ENCODE assay signal across 8 mouse cellular contexts in the genomic region with DNA sequence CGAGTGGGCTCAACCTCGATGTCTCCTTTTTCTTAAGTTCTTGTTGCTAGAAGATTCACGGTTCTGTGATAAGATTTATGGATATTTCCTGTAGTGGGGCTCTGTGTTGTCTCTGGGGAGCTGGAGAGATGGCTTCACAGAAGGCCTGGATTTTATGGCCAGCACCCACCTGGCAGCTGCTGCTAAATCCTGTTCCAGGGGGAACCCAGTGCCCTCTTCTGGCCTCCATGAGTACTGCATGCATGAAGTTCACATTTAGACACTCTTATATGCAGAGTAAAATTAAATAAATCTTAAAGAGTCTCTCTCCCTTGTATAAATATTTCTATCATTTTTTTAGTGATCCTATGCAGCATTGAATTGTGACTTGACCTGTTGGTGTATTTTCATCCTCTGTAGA.
DNase-seq lines count a peak whose midpoint lies in the region; ATAC-seq lines count a peak whose summit lies in the region.

No protein-coding gene starts in this region.

- H3K4me2 ChIP-seq in hindbrain, embryonic 11.5 days (replicated peaks; ENCODE audit: low read depth, low read length): no peak overlapping the region
- no peak overlapping the region for H3K4me2 ChIP-seq in hindbrain, embryonic 12.5 days (replicated peaks)
- H3K4me2 ChIP-seq in forebrain, embryonic 13.5 days: no peak overlapping the region

- no peaks in the 10 kb centered on the region for H3K36me3 ChIP-seq in hindbrain, embryonic 11.5 days (ENCODE audit: control insufficient read depth, insufficient read depth, low read length)
- peaks cover 41% of the 10 kb centered on the region for H3K36me3 ChIP-seq in hindbrain, embryonic 12.5 days
- H3K36me3 ChIP-seq in forebrain, embryonic 13.5 days (ENCODE audit: poor library complexity, severe bottlenecking): peaks cover 48% of the 10 kb centered on the region

- H3K27me3 ChIP-seq in hindbrain, embryonic 11.5 days (ENCODE audit: control insufficient read depth, insufficient read depth, low read length): no peaks in the 10 kb centered on the region
- H3K27me3 ChIP-seq in hindbrain, embryonic 12.5 days: no peaks in the 10 kb centered on the region
- no peaks in the 10 kb centered on the region for H3K27me3 ChIP-seq in forebrain, embryonic 13.5 days

- 92% methylated on average over 3 of the region's 3 CpGs for whole genome bisulfite sequencing in hindbrain, embryonic 11.5 days
- 96% methylated on average over 3 of the region's 3 CpGs for WGBS in hindbrain, embryonic 12.5 days
- WGBS in forebrain, embryonic 13.5 days: 93% methylated on average over 3 of the region's 3 CpGs

- no peaks in the 10 kb centered on the region for H3K4me1 ChIP-seq in hindbrain, embryonic 11.5 days (replicated peaks; ENCODE audit: control insufficient read depth, insufficient read depth, low read length)
- no peaks in the 10 kb centered on the region for H3K4me1 ChIP-seq in hindbrain, embryonic 12.5 days
- no peaks in the 10 kb centered on the region for H3K4me1 ChIP-seq in forebrain, embryonic 13.5 days

- no peak for ATAC-seq in hindbrain, embryonic 11.5 days (ENCODE audit: low FRiP score)
- ATAC-seq in hindbrain, embryonic 12.5 days (ENCODE audit: low FRiP score): no peak
- no peak for ATAC-seq in forebrain, embryonic 13.5 days

- no peaks in the 10 kb centered on the region for H3K9me3 ChIP-seq in hindbrain, embryonic 11.5 days (ENCODE audit: control insufficient read depth, low read length)
- no peaks in the 10 kb centered on the region for H3K9me3 ChIP-seq in hindbrain, embryonic 12.5 days (replicated peaks)
- H3K9me3 ChIP-seq in forebrain, embryonic 13.5 days (replicated peaks): no peaks in the 10 kb centered on the region

- H3K27ac ChIP-seq in hindbrain, embryonic 11.5 days (ENCODE audit: low read depth, low read length): no peak overlapping the region
- no peak overlapping the region for H3K27ac ChIP-seq in hindbrain, embryonic 12.5 days
- no peak overlapping the region for H3K27ac ChIP-seq in forebrain, embryonic 13.5 days

- H3K9ac ChIP-seq in hindbrain, embryonic 11.5 days (ENCODE audit: low read depth, low read length): no peak overlapping the region
- H3K9ac ChIP-seq in hindbrain, embryonic 12.5 days: no peak overlapping the region
- no peak overlapping the region for H3K9ac ChIP-seq in forebrain, embryonic 13.5 days

- DNase-seq in hindbrain, embryonic 11.5 days (ENCODE audit: low spot score): peak; percentile 46
- peak; percentile 19 for DNase-seq in urinary bladder, postnatal 25 days (ENCODE audit: low spot score)
- no peak for DNase-seq in urinary bladder, postnatal 10 days (ENCODE audit: low spot score)
- peak; percentile 55 for DNase-seq in cerebellum, adult 9-11 months
- DNase-seq in layer of hippocampus, postnatal 14 days (ENCODE audit: low spot score in 2 of 2): peak; percentile 49 to 52
- DNase-seq in spleen, postnatal 10 days (ENCODE audit: low spot score in 2 of 2): peak; percentile 12 to 67

- no peak overlapping the region for H3K4me3 ChIP-seq in hindbrain, embryonic 11.5 days (ENCODE audit: low read depth, low read length)
- H3K4me3 ChIP-seq in hindbrain, embryonic 12.5 days: no peak overlapping the region
- H3K4me3 ChIP-seq in forebrain, embryonic 13.5 days: no peak overlapping the region
